9 mouse cellular contexts compared by ENCODE assay signal in genomic region chr11:66526046-66526980, GRCm38 (mm10). TPM values are rescaled to one million over a fixed set of nuclear protein-coding genes. Genes with fewer than 3 reads are reported as not detected.
DNase-seq lines count a peak whose midpoint lies in the region; ATAC-seq and TF ChIP-seq lines count a peak whose summit lies in the region.
"Had no signal": no experiment of that assay in that cellular context is flagged by ENCODE, and none has a peak within 500 bp of the region (broad histone marks: within the 10 kb centered on the region; RNA-seq: fewer than 3 reads in every experiment).

No protein-coding gene starts in this region.

- no peaks in the 10 kb centered on the region for H3K9me3 ChIP-seq in heart, postnatal 0 days (replicated peaks; ENCODE audit: control insufficient read depth, low read length)
- no peaks in the 10 kb centered on the region for H3K9me3 ChIP-seq in midbrain, embryonic 11.5 days (ENCODE audit: control insufficient read depth, low read length)
- H3K9me3 ChIP-seq in stomach, postnatal 0 days (ENCODE audit: control insufficient read depth, low read length), result no peaks in the 10 kb centered on the region

- no peaks in the 10 kb centered on the region for H3K4me1 ChIP-seq in heart, postnatal 0 days (ENCODE audit: control insufficient read depth, insufficient read depth)
- no peaks in the 10 kb centered on the region for H3K4me1 ChIP-seq in midbrain, embryonic 11.5 days (ENCODE audit: control insufficient read depth, insufficient read depth, low read length)
- no peaks in the 10 kb centered on the region; the same call in 1 of the 2 replicates for H3K4me1 ChIP-seq in stomach, postnatal 0 days (replicated peaks; ENCODE audit: control insufficient read depth, insufficient read depth)

- peak; percentile 6 for DNase-seq in ovary, adult 18-20 months (ENCODE audit: low spot score)
- no peak for DNase-seq in ovary, postnatal 10 days (ENCODE audit: low spot score)
- DNase-seq in embryo, embryonic 9.5 days (ENCODE audit: extremely low spot score), result peak; percentile 63
- DNase-seq in heart, postnatal 0 days (ENCODE audit: low spot score), result no peak
- DNase-seq in left cerebral cortex, adult 2 months (ENCODE audit: extremely low spot score in 1 of 2, low spot score in 2 of 2), result peak; percentile 48 to 57
- peak; percentile 95 for DNase-seq in midbrain, embryonic 11.5 days (ENCODE audit: low spot score, missing footprints)
- DNase-seq in stomach, postnatal 0 days (ENCODE audit: low spot score), result peak; percentile 47

- H3K9ac ChIP-seq in heart, postnatal 0 days (replicated peaks; ENCODE audit: low read depth, low read length), result no peak overlapping the region
- peak overlapping the region; percentile 67 for H3K9ac ChIP-seq in midbrain, embryonic 11.5 days (ENCODE audit: low read length)
- H3K9ac ChIP-seq in stomach, postnatal 0 days (ENCODE audit: low read length), result peak overlapping the region; percentile 35

- no peak overlapping the region for H3K27ac ChIP-seq in heart, postnatal 0 days (ENCODE audit: low read depth)
- H3K27ac ChIP-seq in left cerebral cortex, adult 2 months, result no peak overlapping the region
- H3K27ac ChIP-seq in midbrain, embryonic 11.5 days (ENCODE audit: low read depth, low read length), result no peak overlapping the region
- no peak overlapping the region for H3K27ac ChIP-seq in stomach, postnatal 0 days (replicated peaks)

- H3K36me3 ChIP-seq in heart, postnatal 0 days (replicated peaks; ENCODE audit: control insufficient read depth, insufficient read depth, low read length), result no peaks in the 10 kb centered on the region
- no peaks in the 10 kb centered on the region for H3K36me3 ChIP-seq in midbrain, embryonic 11.5 days (ENCODE audit: control insufficient read depth, insufficient read depth, low read length)
- no peaks in the 10 kb centered on the region for H3K36me3 ChIP-seq in stomach, postnatal 0 days (ENCODE audit: control insufficient read depth, insufficient read depth, low read length)

- peak; percentile 19; the same call in 1 of the 2 replicates for ATAC-seq in heart, postnatal 0 days (ENCODE audit: insufficient read depth, low read depth)
- peak; percentile 82 for ATAC-seq in midbrain, embryonic 11.5 days (ENCODE audit: low FRiP score)
- peak; percentile 61 for ATAC-seq in stomach, postnatal 0 days (ENCODE audit: low FRiP score, low TSS enrichment)
- ATAC-seq in megakaryocyte-erythroid progenitor cell, adult 5-6 weeks (replicated peaks; ENCODE audit: low FRiP score, low TSS enrichment, poor library complexity, severe bottlenecking), result no peak

- H3K4me2 ChIP-seq in heart, postnatal 0 days (ENCODE audit: low read depth, low read length), result peak overlapping the region; percentile 87
- peak overlapping the region; percentile 93 for H3K4me2 ChIP-seq in midbrain, embryonic 11.5 days
- H3K4me2 ChIP-seq in stomach, postnatal 0 days (replicated peaks; ENCODE audit: low read depth), result peak overlapping the region; percentile 84

- intact Hi-C loops in left cerebral cortex, adult 2 months (cut with DNase I), result loop anchor here (5.0 to 10.0 kb wide), 6 partner anchors 252 to 704 kb away; partner anchors contain the start of gene Dnah9

- no peak for TF ChIP-seq CTCF in heart, postnatal 0 days (IDR thresholded peaks at IDR 0.05; ENCODE audit: low read depth)
- no peak for TF ChIP-seq CTCF in left cerebral cortex, adult 2 months (IDR thresholded peaks at IDR 0.05)
- TF ChIP-seq CTCF in stomach, postnatal 0 days (IDR thresholded peaks at IDR 0.05; ENCODE audit: low read depth), result no peak

- under 1% methylated on average over 75 of the region's 126 CpGs for WGBS in heart, postnatal 0 days
- under 1% methylated on average over 74 of the region's 126 CpGs for WGBS in midbrain, embryonic 11.5 days
- WGBS in stomach, postnatal 0 days, result under 1% methylated on average over 71 of the region's 126 CpGs

- no peak for TF ChIP-seq EP300 in heart, postnatal 0 days (IDR thresholded peaks at IDR 0.05; ENCODE audit: low read depth)
- TF ChIP-seq EP300 in stomach, postnatal 0 days (optimal IDR thresholded peaks at IDR 0.05), result no peak

- H3K27me3 ChIP-seq in heart, postnatal 0 days (ENCODE audit: control insufficient read depth, insufficient read depth, low read length), result peaks cover 74% of the 10 kb centered on the region
- peaks cover 48% of the 10 kb centered on the region for H3K27me3 ChIP-seq in midbrain, embryonic 11.5 days (ENCODE audit: control insufficient read depth, insufficient read depth, low read length)
- peaks cover 18% of the 10 kb centered on the region for H3K27me3 ChIP-seq in stomach, postnatal 0 days (ENCODE audit: control insufficient read depth, insufficient read depth, low read length)

- peak overlapping the region; percentile 57 for H3K4me3 ChIP-seq in heart, postnatal 0 days (ENCODE audit: low read depth, low read length)
- H3K4me3 ChIP-seq in left cerebral cortex, adult 2 months, result peak overlapping the region; percentile 59
- peak overlapping the region; percentile 62 for H3K4me3 ChIP-seq in midbrain, embryonic 11.5 days (ENCODE audit: low read depth, low read length)
- H3K4me3 ChIP-seq in stomach, postnatal 0 days (ENCODE audit: low read depth, low read length), result peak overlapping the region; percentile 51

RNA-seq across cellular contexts. Expression of gene Shisa6, which starts 0.5 kb away (rescaled TPM):
- total RNA-seq in heart, postnatal 0 days (2014; rRNA removed; ENCODE audit: low replicate concordance), result 0.11 and 0.50 TPM in 2 replicates
- polyA plus RNA-seq in heart, postnatal 0 days (2015; fragmentation: Nextera tagmentation; extraction: Ambion mirVana), result 0.18 TPM in 2 replicates
- 10 to 100 TPM; 18.6 to 22.2 TPM for total RNA-seq in left cerebral cortex, adult 2 months (2021)
- 0.57 and 1.4 TPM in 2 replicates for polyA plus RNA-seq in midbrain, embryonic 11.5 days (2014; fragmentation: Nextera tagmentation; extraction: Ambion mirVana)
- 0.05 and 0.28 TPM in 2 replicates for polyA plus RNA-seq in stomach, postnatal 0 days (2015; fragmentation: Nextera tagmentation; extraction: Ambion mirVana)
- total RNA-seq in megakaryocyte-erythroid progenitor cell, adult 5-6 weeks (2014; fragmentation: Nextera tagmentation), result not detected in 2 replicates
- total RNA-seq in megakaryocyte-erythroid progenitor cell, adult 5-6 weeks (2017), result not detected in 2 replicates
- total RNA-seq: neutrophil, adult 5-6 weeks had no signal

Comparison
In these comparisons a context has a peak if more than half of its experiments do, and no peak if none do; other contexts are left out.
1. DNase-seq: peak in ovary, adult 18-20 months (single experiment), embryo, embryonic 9.5 days (single experiment), left cerebral cortex, adult 2 months (2 of 2), midbrain, embryonic 11.5 days (single experiment) and stomach, postnatal 0 days (single experiment); none in ovary, postnatal 10 days (single experiment) and heart, postnatal 0 days (single experiment).
2. RNA of gene Shisa6, which starts 0.5 kb away (total RNA-seq): 18.6 to 22.2 TPM in left cerebral cortex, adult 2 months; 0.11 to 0.50 TPM in heart, postnatal 0 days and not detected in megakaryocyte-erythroid progenitor cell, adult 5-6 weeks; every median in the first group is over 10 times any median in the second.
3. Peak in every context shown above with its lines, with median percentiles within 50 percentile points of each other: H3K4me2 ChIP-seq and H3K4me3 ChIP-seq.